ENCODE assay signal across 8 mouse cellular contexts in the genomic region with DNA sequence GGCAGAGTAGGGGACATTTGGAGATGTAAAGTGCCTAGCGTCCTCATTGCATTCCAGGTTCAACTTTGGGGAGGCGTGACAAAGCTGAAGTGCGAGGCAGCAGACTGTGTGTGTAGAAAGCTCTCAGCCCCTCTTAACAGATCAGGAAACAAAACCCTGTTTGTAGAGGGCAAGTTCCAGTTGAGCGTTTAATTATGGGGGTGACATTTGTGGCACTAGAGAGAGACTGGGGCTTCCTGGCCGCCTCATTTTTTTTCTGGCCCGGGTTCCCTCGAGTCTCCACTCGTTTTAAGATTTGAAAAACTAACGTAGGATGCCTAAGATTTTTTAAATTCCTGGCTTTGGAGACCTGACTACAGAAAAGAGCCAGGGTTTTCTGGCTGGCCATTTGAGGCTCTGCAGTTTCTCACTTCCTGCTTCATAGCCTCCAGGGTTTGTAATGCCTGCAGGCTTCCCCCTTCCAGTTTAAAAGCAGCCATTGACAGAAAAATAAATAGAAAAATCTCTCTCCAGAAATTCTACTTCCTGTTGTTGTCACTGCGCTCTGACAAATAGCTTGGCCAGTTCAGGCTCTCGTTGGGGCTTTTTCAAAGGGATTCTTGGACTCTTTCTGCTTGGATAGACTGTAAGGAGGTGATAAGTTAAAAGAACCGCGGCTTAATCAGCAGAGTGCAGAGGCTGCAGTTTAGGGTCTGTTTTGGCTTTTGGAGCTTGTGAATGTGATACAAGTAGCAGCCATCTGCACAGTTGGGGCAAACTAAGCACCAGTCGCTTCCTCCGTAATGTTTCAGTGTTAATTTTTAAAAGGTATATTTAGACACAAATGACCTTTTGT. TPM values are rescaled to one million over a fixed set of nuclear protein-coding genes. Genes with fewer than 3 reads are reported as not detected.
DNase-seq lines count a peak whose midpoint lies in the region; ATAC-seq and TF ChIP-seq lines count a peak whose summit lies in the region.

No protein-coding gene starts in this region.

- H3K27ac ChIP-seq in forebrain, embryonic 15.5 days (replicated peaks): peak overlapping the region; percentile 56
- peak overlapping the region; percentile 74 for H3K27ac ChIP-seq in intestine, embryonic 15.5 days
- peak overlapping the region; percentile 79 for H3K27ac ChIP-seq in liver, postnatal 0 days (ENCODE audit: low read depth)
- peak overlapping the region; percentile 82 for H3K27ac ChIP-seq in stomach, embryonic 16.5 days (ENCODE audit: low read length)

- no peaks in the 10 kb centered on the region for H3K36me3 ChIP-seq in forebrain, embryonic 15.5 days
- H3K36me3 ChIP-seq in intestine, embryonic 15.5 days: no peaks in the 10 kb centered on the region
- H3K36me3 ChIP-seq in liver, postnatal 0 days (replicated peaks; ENCODE audit: insufficient read depth, low read length): no peaks in the 10 kb centered on the region
- H3K36me3 ChIP-seq in stomach, embryonic 16.5 days (ENCODE audit: control insufficient read depth, insufficient read depth, low read length): no peaks in the 10 kb centered on the region

- WGBS in lung, adult 2 months: 9% methylated on average over 15 of the region's 15 CpGs
- WGBS in forebrain, embryonic 15.5 days: 10% methylated on average over 15 of the region's 15 CpGs
- 7% methylated on average over 15 of the region's 15 CpGs for WGBS in intestine, embryonic 15.5 days
- WGBS in liver, postnatal 0 days (ENCODE audit: insufficient replicate concordance): 9% methylated on average over 15 of the region's 15 CpGs
- WGBS in stomach, embryonic 16.5 days: 6% methylated on average over 15 of the region's 15 CpGs

- no peak for ATAC-seq in forebrain, embryonic 15.5 days (replicated peaks)
- peak; percentile 70 for ATAC-seq in intestine, embryonic 15.5 days
- peak; percentile 91 for ATAC-seq in liver, postnatal 0 days
- ATAC-seq in stomach, embryonic 16.5 days (ENCODE audit: insufficient read depth, low FRiP score): peak; percentile 77

- no peak for TF ChIP-seq CTCF in lung, adult 2 months (IDR thresholded peaks at IDR 0.05; ENCODE audit: insufficient read depth, low read length)
- no peak for TF ChIP-seq CTCF in liver, postnatal 0 days (IDR thresholded peaks at IDR 0.05; ENCODE audit: low read depth)

- no peak overlapping the region; the same call in 1 of the 2 replicates for H3K9ac ChIP-seq in forebrain, embryonic 15.5 days (replicated peaks)
- H3K9ac ChIP-seq in intestine, embryonic 15.5 days: no peak overlapping the region
- peak overlapping the region; percentile 55 for H3K9ac ChIP-seq in liver, postnatal 0 days (replicated peaks)
- 0 out of 2 replicates have a peak overlapping the region, but pooled peaks have one; percentile 38 for H3K9ac ChIP-seq in stomach, embryonic 16.5 days (ENCODE audit: low read length)

- peak; percentile 93 for TF ChIP-seq EP300 in liver, postnatal 0 days (IDR thresholded peaks at IDR 0.05; ENCODE audit: low read depth)

- TF ChIP-seq POLR2A in lung, adult 2 months (IDR thresholded peaks at IDR 0.05; ENCODE audit: borderline replicate concordance, extremely low read depth, low read depth, low read length): no peak

- DNase-seq in lung, adult 18-20 months: peak; percentile 30 to 40
- no peak for DNase-seq in lung, adult 2 months
- DNase-seq in liver, postnatal 0 days: peak; percentile 42
- DNase-seq in MN1 (ENCODE audit: low spot score): no peak
- DNase-seq in adrenal gland, postnatal 25 days: no peak

- no peak overlapping the region for H3K4me2 ChIP-seq in forebrain, embryonic 15.5 days (replicated peaks)
- peak overlapping the region; percentile 48 for H3K4me2 ChIP-seq in intestine, embryonic 15.5 days (replicated peaks)
- peak overlapping the region; percentile 59 for H3K4me2 ChIP-seq in liver, postnatal 0 days (ENCODE audit: low read depth, low read length)
- H3K4me2 ChIP-seq in stomach, embryonic 16.5 days (ENCODE audit: low read depth, low read length): peak overlapping the region; percentile 47

- no peaks in the 10 kb centered on the region for H3K27me3 ChIP-seq in forebrain, embryonic 15.5 days
- H3K27me3 ChIP-seq in intestine, embryonic 15.5 days (replicated peaks): no peaks in the 10 kb centered on the region
- 0 out of 2 replicates have a peak, but pooled peaks cover 4% of the 10 kb centered on the region for H3K27me3 ChIP-seq in liver, postnatal 0 days (ENCODE audit: insufficient read depth, low read length)
- H3K27me3 ChIP-seq in stomach, embryonic 16.5 days (ENCODE audit: control insufficient read depth, insufficient read depth, low read length): no peaks in the 10 kb centered on the region

- H3K4me1 ChIP-seq in lung, adult 2 months (ENCODE audit: control insufficient read depth, insufficient read depth, low read length): peaks cover 9% of the 10 kb centered on the region
- H3K4me1 ChIP-seq in forebrain, embryonic 15.5 days: peaks cover 49% of the 10 kb centered on the region
- H3K4me1 ChIP-seq in intestine, embryonic 15.5 days (replicated peaks): peaks cover 29% of the 10 kb centered on the region
- peaks cover 17% of the 10 kb centered on the region for H3K4me1 ChIP-seq in liver, postnatal 0 days (ENCODE audit: insufficient read depth)
- peaks cover 35% of the 10 kb centered on the region for H3K4me1 ChIP-seq in stomach, embryonic 16.5 days (ENCODE audit: control insufficient read depth, insufficient read depth, low read length)

- no peaks in the 10 kb centered on the region for H3K9me3 ChIP-seq in forebrain, embryonic 15.5 days
- no peaks in the 10 kb centered on the region for H3K9me3 ChIP-seq in intestine, embryonic 15.5 days
- no peaks in the 10 kb centered on the region for H3K9me3 ChIP-seq in liver, postnatal 0 days (ENCODE audit: low read length)
- H3K9me3 ChIP-seq in stomach, embryonic 16.5 days (replicated peaks; ENCODE audit: control insufficient read depth, low read length): no peaks in the 10 kb centered on the region

- H3K4me3 ChIP-seq in lung, adult 2 months (replicated peaks; ENCODE audit: extremely low read depth, low read depth, low read length): no peak overlapping the region
- no peak overlapping the region for H3K4me3 ChIP-seq in forebrain, embryonic 15.5 days
- no peak overlapping the region for H3K4me3 ChIP-seq in intestine, embryonic 15.5 days (replicated peaks)
- H3K4me3 ChIP-seq in liver, postnatal 0 days (ENCODE audit: low read depth, low read length): peak overlapping the region; percentile 3
- H3K4me3 ChIP-seq in stomach, embryonic 16.5 days (replicated peaks; ENCODE audit: low read length): peak overlapping the region; percentile 24

RNA-seq across cellular contexts. Expression of gene Igf1r, which starts 20.8 kb away (rescaled TPM):
- polyA plus RNA-seq in lung, adult 2 months (2012; rRNA removed): 12.2 and 16.9 TPM in 2 replicates
- 26.8 and 28.5 TPM in 2 replicates for polyA plus RNA-seq in forebrain, embryonic 15.5 days (2015; fragmentation: Nextera tagmentation; extraction: Ambion mirVana)
- 13.7 and 15.2 TPM in 2 replicates for polyA plus RNA-seq in intestine, embryonic 15.5 days (2015; fragmentation: Nextera tagmentation; extraction: Ambion mirVana)
- polyA plus RNA-seq in liver, postnatal 0 days (2015; fragmentation: Nextera tagmentation; extraction: Ambion mirVana): 2.7 and 2.9 TPM in 2 replicates
- 15.0 and 15.4 TPM in 2 replicates for polyA plus RNA-seq in stomach, embryonic 16.5 days (2015; fragmentation: Nextera tagmentation; extraction: Ambion mirVana)
- total RNA-seq in adrenal gland, postnatal 25 days (2021): 102 and 104 TPM in 2 replicates

Comparison
In these comparisons a context has a peak if more than half of its experiments do, and no peak if none do; other contexts are left out.
1. DNase-seq: peak in lung, adult 18-20 months (2 of 2) and liver, postnatal 0 days (single experiment); none in lung, adult 2 months (single experiment), MN1 (single experiment) and adrenal gland, postnatal 25 days (single experiment).
2. H3K4me3 ChIP-seq: peak in liver, postnatal 0 days (single experiment) and stomach, embryonic 16.5 days (single experiment); none in lung, adult 2 months (single experiment), forebrain, embryonic 15.5 days (single experiment) and intestine, embryonic 15.5 days (single experiment).
3. H3K9ac ChIP-seq: peak in liver, postnatal 0 days (single experiment) and stomach, embryonic 16.5 days (single experiment); none in forebrain, embryonic 15.5 days (single experiment) and intestine, embryonic 15.5 days (single experiment).
4. Peak in every context shown above with its lines, with median percentiles within 50 percentile points of each other: H3K27ac ChIP-seq.